Mouse (Mus musculus): Measurements from ENCODE around the gene Trmt11. TPM values are rescaled to one million over a fixed set of nuclear protein-coding genes. Genes with fewer than 3 reads are reported as not detected.

The Trmt11 gene
- polyA plus RNA-seq, 1 experiment from 2014 or later: 24.2 TPM

Other genes with a start within 250 kb of the Trmt11 start
- 20.1 and 21.9 TPM in 2 replicates for gene Hint3, start 28.9 kb upstream of the Trmt11 start, polyA plus RNA-seq (2016; fragmentation: Nextera tagmentation; extraction: Ambion mirVana)
- 11.2 TPM in 2 replicates for gene Ncoa7, start 202.6 kb upstream of the Trmt11 start, polyA plus RNA-seq (2016; fragmentation: Nextera tagmentation; extraction: Ambion mirVana)
- gene Hey2, start 242.1 kb upstream of the Trmt11 start, polyA plus RNA-seq (2016; fragmentation: Nextera tagmentation; extraction: Ambion mirVana): 9.2 and 9.8 TPM in 2 replicates

All from neural tube, embryonic 12.5 days (tissue).